20 mouse cellular contexts compared by ENCODE assay signal in the genomic region with DNA sequence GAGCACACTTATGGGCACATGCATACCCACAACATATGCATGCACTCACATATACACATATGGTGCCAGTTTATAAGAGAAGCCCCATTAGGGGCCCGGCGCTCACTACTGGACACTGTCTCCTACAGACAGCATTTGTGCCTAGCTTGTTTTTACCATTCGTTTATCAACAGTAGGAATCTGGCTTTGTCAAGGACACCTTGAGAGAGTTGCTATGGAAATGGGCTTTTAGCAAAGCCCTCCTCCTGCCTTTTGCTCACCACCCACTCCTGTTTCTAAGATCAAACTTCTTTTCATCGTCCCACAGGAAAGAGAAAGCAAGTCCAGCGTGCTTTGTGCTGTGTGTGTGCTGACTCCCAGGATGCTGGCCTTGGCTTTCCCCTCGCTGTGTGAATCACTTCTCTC. TPM values are rescaled to one million over a fixed set of nuclear protein-coding genes. Genes with fewer than 3 reads are reported as not detected.
DNase-seq lines count a peak whose midpoint lies in the region; ATAC-seq lines count a peak whose summit lies in the region.
"Had no signal": no experiment of that assay in that cellular context is flagged by ENCODE, and none has a peak within 500 bp of the region (broad histone marks: within the 10 kb centered on the region; RNA-seq: fewer than 3 reads in every experiment).

No protein-coding gene starts in this region.

- H3K9ac ChIP-seq in forebrain, embryonic 13.5 days: no peak overlapping the region
- H3K9ac ChIP-seq in forebrain, embryonic 12.5 days: no peak overlapping the region
- no peak overlapping the region; the same call in 1 of the 2 replicates for H3K9ac ChIP-seq in midbrain, embryonic 11.5 days (ENCODE audit: low read length)
- H3K9ac ChIP-seq in midbrain, embryonic 16.5 days (ENCODE audit: low read depth, low read length): no peak overlapping the region
- H3K9ac ChIP-seq: heart, embryonic 15.5 days; kidney, embryonic 15.5 days; limb, embryonic 12.5 days; liver, embryonic 15.5 days had no signal

- WGBS in forebrain, embryonic 13.5 days: 33% methylated on average over 6 of the region's 6 CpGs
- 41% methylated on average over 6 of the region's 6 CpGs for WGBS in forebrain, embryonic 12.5 days
- 61% methylated on average over 6 of the region's 6 CpGs for WGBS in midbrain, embryonic 10.5 days
- WGBS in midbrain, embryonic 11.5 days: 62% methylated on average over 6 of the region's 6 CpGs
- 30% methylated on average over 6 of the region's 6 CpGs for WGBS in midbrain, embryonic 16.5 days

- H3K4me2 ChIP-seq in forebrain, embryonic 13.5 days: no peak overlapping the region
- no peak overlapping the region; the same call in 1 of the 2 replicates for H3K4me2 ChIP-seq in forebrain, embryonic 12.5 days
- no peak overlapping the region for H3K4me2 ChIP-seq in midbrain, embryonic 11.5 days
- H3K4me2 ChIP-seq in midbrain, embryonic 16.5 days (ENCODE audit: low read length): no peak overlapping the region
- H3K4me2 ChIP-seq: heart, embryonic 15.5 days; kidney, embryonic 15.5 days; limb, embryonic 12.5 days; liver, embryonic 15.5 days had no signal

- ATAC-seq in forebrain, embryonic 13.5 days: peak; percentile 55; the same call in 1 of the 2 replicates
- no peak for ATAC-seq in forebrain, embryonic 12.5 days (ENCODE audit: low FRiP score)
- ATAC-seq in midbrain, embryonic 11.5 days (ENCODE audit: low FRiP score): no peak
- ATAC-seq in midbrain, embryonic 16.5 days: peak; percentile 51
- ATAC-seq: Patski had no signal

- H3K27ac ChIP-seq in forebrain, embryonic 13.5 days: no peak overlapping the region
- H3K27ac ChIP-seq in forebrain, embryonic 12.5 days: no peak overlapping the region
- 0 out of 2 replicates have a peak overlapping the region, but pooled peaks have one; percentile 28 for H3K27ac ChIP-seq in midbrain, embryonic 10.5 days (replicated peaks)
- no peak overlapping the region for H3K27ac ChIP-seq in midbrain, embryonic 11.5 days (ENCODE audit: low read depth, low read length)
- no peak overlapping the region; the same call in 1 of the 2 replicates for H3K27ac ChIP-seq in midbrain, embryonic 16.5 days (ENCODE audit: low read length)
- H3K27ac ChIP-seq: heart, embryonic 15.5 days; kidney, embryonic 15.5 days; limb, embryonic 12.5 days; liver, embryonic 15.5 days; stomach, postnatal 0 days had no signal

- H3K4me3 ChIP-seq in forebrain, embryonic 13.5 days: no peak overlapping the region
- H3K4me3 ChIP-seq in forebrain, embryonic 12.5 days (replicated peaks): no peak overlapping the region
- H3K4me3 ChIP-seq in midbrain, embryonic 10.5 days: no peak overlapping the region
- H3K4me3 ChIP-seq in midbrain, embryonic 11.5 days (ENCODE audit: low read depth, low read length): no peak overlapping the region
- no peak overlapping the region for H3K4me3 ChIP-seq in midbrain, embryonic 16.5 days (ENCODE audit: low read depth, low read length)
- H3K4me3 ChIP-seq: heart, embryonic 15.5 days; kidney, embryonic 15.5 days; limb, embryonic 12.5 days; liver, embryonic 15.5 days had no signal

- no peaks in the 10 kb centered on the region for H3K9me3 ChIP-seq in forebrain, embryonic 13.5 days (replicated peaks)
- no peaks in the 10 kb centered on the region for H3K9me3 ChIP-seq in forebrain, embryonic 12.5 days
- H3K9me3 ChIP-seq in midbrain, embryonic 10.5 days (replicated peaks): no peaks in the 10 kb centered on the region
- H3K9me3 ChIP-seq in midbrain, embryonic 11.5 days (ENCODE audit: control insufficient read depth, low read length): no peaks in the 10 kb centered on the region
- H3K9me3 ChIP-seq in midbrain, embryonic 16.5 days (replicated peaks; ENCODE audit: control insufficient read depth, low read length, poor library complexity, severe bottlenecking): no peaks in the 10 kb centered on the region
- H3K9me3 ChIP-seq: heart, embryonic 15.5 days; kidney, embryonic 15.5 days; limb, embryonic 12.5 days; liver, embryonic 15.5 days had no signal

- H3K36me3 ChIP-seq in forebrain, embryonic 13.5 days (ENCODE audit: poor library complexity, severe bottlenecking): no peaks in the 10 kb centered on the region
- H3K36me3 ChIP-seq in forebrain, embryonic 12.5 days (replicated peaks): no peaks in the 10 kb centered on the region
- H3K36me3 ChIP-seq in midbrain, embryonic 10.5 days: peaks cover 1% of the 10 kb centered on the region
- H3K36me3 ChIP-seq in midbrain, embryonic 11.5 days (ENCODE audit: control insufficient read depth, insufficient read depth, low read length): no peaks in the 10 kb centered on the region
- no peaks in the 10 kb centered on the region for H3K36me3 ChIP-seq in midbrain, embryonic 16.5 days (ENCODE audit: control insufficient read depth, insufficient read depth, low read length)
- H3K36me3 ChIP-seq: heart, embryonic 15.5 days; kidney, embryonic 15.5 days; limb, embryonic 12.5 days; liver, embryonic 15.5 days had no signal

- H3K4me1 ChIP-seq in forebrain, embryonic 13.5 days: peaks cover 21% of the 10 kb centered on the region
- peaks cover 23% of the 10 kb centered on the region for H3K4me1 ChIP-seq in forebrain, embryonic 12.5 days
- H3K4me1 ChIP-seq in midbrain, embryonic 10.5 days: peaks cover 38% of the 10 kb centered on the region
- peaks cover 15% of the 10 kb centered on the region for H3K4me1 ChIP-seq in midbrain, embryonic 11.5 days (ENCODE audit: control insufficient read depth, insufficient read depth, low read length)
- peaks cover 6% of the 10 kb centered on the region for H3K4me1 ChIP-seq in midbrain, embryonic 16.5 days (ENCODE audit: control insufficient read depth, insufficient read depth, low read length)
- H3K4me1 ChIP-seq: heart, embryonic 15.5 days; liver, embryonic 15.5 days had no signal

- no peak for DNase-seq in midbrain, embryonic 10.5 days (ENCODE audit: low spot score)
- DNase-seq in midbrain, embryonic 11.5 days (ENCODE audit: low spot score, missing footprints): no peak
- peak; percentile 54 for DNase-seq in brain, adult 2 months (ENCODE audit: low read depth, low spot score)
- DNase-seq in thymus, adult 18-20 months: no peak
- DNase-seq in T-cell, adult 2 months (ENCODE audit: low spot score): no peak
- DNase-seq: B cell, adult 2 months; cerebellum, adult 11 months; cerebellum, postnatal 25 days; heart, adult 18-20 months; lung, postnatal 4 days; right cerebral cortex, postnatal 14 days had no signal

- no peaks in the 10 kb centered on the region for H3K27me3 ChIP-seq in forebrain, embryonic 13.5 days
- no peaks in the 10 kb centered on the region for H3K27me3 ChIP-seq in forebrain, embryonic 12.5 days
- H3K27me3 ChIP-seq in midbrain, embryonic 10.5 days (ENCODE audit: low read depth, poor library complexity, severe bottlenecking): no peaks in the 10 kb centered on the region
- H3K27me3 ChIP-seq in midbrain, embryonic 11.5 days (ENCODE audit: control insufficient read depth, insufficient read depth, low read length): no peaks in the 10 kb centered on the region
- no peaks in the 10 kb centered on the region for H3K27me3 ChIP-seq in midbrain, embryonic 16.5 days (ENCODE audit: control insufficient read depth, insufficient read depth, low read depth, low read length)
- H3K27me3 ChIP-seq: heart, embryonic 15.5 days; kidney, embryonic 15.5 days; limb, embryonic 12.5 days; liver, embryonic 15.5 days; Patski had no signal

RNA-seq across cellular contexts. Expression of a gene that starts 13.3 kb away (rescaled TPM):
- polyA plus RNA-seq in forebrain, embryonic 13.5 days (2015; fragmentation: Nextera tagmentation; extraction: Ambion mirVana): 4.7 and 6.7 TPM in 2 replicates
- 14.5 and 16.4 TPM in 2 replicates for polyA plus RNA-seq in forebrain, embryonic 12.5 days (2016; fragmentation: Nextera tagmentation; extraction: Ambion mirVana)
- polyA plus RNA-seq in midbrain, embryonic 10.5 days (2016; fragmentation: Nextera tagmentation; extraction: Ambion mirVana): 24.1 and 31.2 TPM in 2 replicates
- 21.3 and 23.7 TPM in 2 replicates for polyA plus RNA-seq in midbrain, embryonic 11.5 days (2014; fragmentation: Nextera tagmentation; extraction: Ambion mirVana)
- 5.4 and 5.6 TPM in 2 replicates for polyA plus RNA-seq in midbrain, embryonic 16.5 days (2015; fragmentation: Nextera tagmentation; extraction: Ambion mirVana)

Comparison
In these comparisons a context has a peak if more than half of its experiments do, and no peak if none do; other contexts are left out.
1. ATAC-seq: peak in forebrain, embryonic 13.5 days (single experiment) and midbrain, embryonic 16.5 days (single experiment); none in forebrain, embryonic 12.5 days (single experiment) and midbrain, embryonic 11.5 days (single experiment).